ENCODE assay signal across 9 mouse cellular contexts in genomic region chr5:112091867-112092535, GRCm38 (mm10).
DNase-seq lines count a peak whose midpoint lies in the region; ATAC-seq and TF ChIP-seq lines count a peak whose summit lies in the region.
"Had no signal": no experiment of that assay in that cellular context is flagged by ENCODE, and none has a peak within 500 bp of the region (broad histone marks: within the 10 kb centered on the region; RNA-seq: fewer than 3 reads in every experiment).

No protein-coding gene starts in this region.

- no peaks in the 10 kb centered on the region for H3K4me1 ChIP-seq in liver, adult 2 months (ENCODE audit: control insufficient read depth, insufficient read depth, low read length)
- H3K4me1 ChIP-seq in liver, embryonic 11.5 days (replicated peaks; ENCODE audit: control insufficient read depth, insufficient read depth, low read length): no peaks in the 10 kb centered on the region
- H3K4me1 ChIP-seq in heart, postnatal 0 days (ENCODE audit: control insufficient read depth, insufficient read depth): no peaks in the 10 kb centered on the region
- H3K4me1 ChIP-seq: limb, embryonic 13.5 days had no signal

- no peaks in the 10 kb centered on the region for H3K27me3 ChIP-seq in liver, adult 2 months (ENCODE audit: control insufficient read depth, insufficient read depth, low read length)
- H3K27me3 ChIP-seq in liver, embryonic 11.5 days (replicated peaks; ENCODE audit: control insufficient read depth, insufficient read depth, low read length): no peaks in the 10 kb centered on the region
- no peaks in the 10 kb centered on the region for H3K27me3 ChIP-seq in heart, postnatal 0 days (ENCODE audit: control insufficient read depth, insufficient read depth, low read length)

- TF ChIP-seq POLR2A in liver, adult 2 months (IDR thresholded peaks at IDR 0.05; ENCODE audit: extremely low read depth, insufficient read depth, low read length): no peak

- DNase-seq in liver, adult 2 months (ENCODE audit: extremely low read depth, low read depth, low spot score): peak; percentile 4
- no peak for DNase-seq in liver, embryonic 11.5 days (ENCODE audit: low spot score)
- DNase-seq in cerebellum, postnatal 10 days: peak; percentile 91 to 93
- peak; percentile 14 for DNase-seq in heart, postnatal 0 days (ENCODE audit: low spot score)
- peak; percentile 38 to 65 for DNase-seq in left cerebral cortex, postnatal 25 days (ENCODE audit: low spot score in 2 of 2)
- no peak for DNase-seq in liver
- no peak for DNase-seq in embryo, embryonic 10.5 days (ENCODE audit: low spot score)
- DNase-seq in urinary bladder, postnatal 4 days (ENCODE audit: low spot score in 2 of 2): no peak

- ATAC-seq in liver, embryonic 11.5 days (replicated peaks; ENCODE audit: low FRiP score): no peak
- 0 out of 2 replicates have a peak, but pooled peaks have one; percentile 47 for ATAC-seq in heart, postnatal 0 days (ENCODE audit: insufficient read depth, low read depth)

- no peak for TF ChIP-seq EP300 in heart, postnatal 0 days (IDR thresholded peaks at IDR 0.05; ENCODE audit: low read depth)

- intact Hi-C loops in left cerebral cortex, postnatal 25 days (cut with DNase I): no loop called here

- no peak overlapping the region for H3K27ac ChIP-seq in liver, adult 2 months (replicated peaks; ENCODE audit: insufficient read depth, low read depth, low read length)
- H3K27ac ChIP-seq in liver, embryonic 11.5 days (ENCODE audit: low read depth, low read length): no peak overlapping the region
- H3K27ac ChIP-seq in heart, postnatal 0 days (ENCODE audit: low read depth): no peak overlapping the region
- H3K27ac ChIP-seq: limb, embryonic 13.5 days had no signal

- no peaks in the 10 kb centered on the region for H3K79me2 ChIP-seq in liver, adult 2 months (ENCODE audit: control insufficient read depth, insufficient read depth, low read length)

- no peak overlapping the region for H3K9ac ChIP-seq in liver, adult 2 months (ENCODE audit: low read depth, low read length)
- no peak overlapping the region for H3K9ac ChIP-seq in liver, embryonic 11.5 days (ENCODE audit: low read depth, low read length)
- H3K9ac ChIP-seq in heart, postnatal 0 days (replicated peaks; ENCODE audit: low read depth, low read length): no peak overlapping the region
- H3K9ac ChIP-seq: limb, embryonic 13.5 days had no signal

- no peak overlapping the region for H3K4me2 ChIP-seq in liver, embryonic 11.5 days
- no peak overlapping the region for H3K4me2 ChIP-seq in heart, postnatal 0 days (ENCODE audit: low read depth, low read length)
- H3K4me2 ChIP-seq: limb, embryonic 13.5 days had no signal

- 59% methylated on average over 7 of the region's 7 CpGs for WGBS in liver, adult 2 months
- WGBS in liver, embryonic 11.5 days: 71% methylated on average over 6 of the region's 7 CpGs
- WGBS in heart, postnatal 0 days: 64% methylated on average over 6 of the region's 7 CpGs

- TF ChIP-seq CTCF in liver, adult 2 months (IDR thresholded peaks at IDR 0.05; ENCODE audit: low read depth, low read length): no peak
- TF ChIP-seq CTCF in heart, postnatal 0 days (IDR thresholded peaks at IDR 0.05; ENCODE audit: low read depth): no peak

- no peak overlapping the region for H3K4me3 ChIP-seq in liver, adult 2 months (ENCODE audit: insufficient read depth, low read depth, low read length)
- no peak overlapping the region for H3K4me3 ChIP-seq in liver, embryonic 11.5 days (ENCODE audit: low read depth, low read length)
- H3K4me3 ChIP-seq in heart, postnatal 0 days (ENCODE audit: low read depth, low read length): no peak overlapping the region
- H3K4me3 ChIP-seq: limb, embryonic 13.5 days had no signal

- no peaks in the 10 kb centered on the region for H3K9me3 ChIP-seq in liver, embryonic 11.5 days (ENCODE audit: control insufficient read depth, low read length)
- H3K9me3 ChIP-seq in heart, postnatal 0 days (replicated peaks; ENCODE audit: control insufficient read depth, low read length): 0 out of 2 replicates have a peak, but pooled peaks cover 2% of the 10 kb centered on the region
- H3K9me3 ChIP-seq: limb, embryonic 13.5 days had no signal

- H3K36me3 ChIP-seq in liver, adult 2 months (ENCODE audit: control insufficient read depth, insufficient read depth, low read length): no peaks in the 10 kb centered on the region
- H3K36me3 ChIP-seq in liver, embryonic 11.5 days (ENCODE audit: control insufficient read depth, insufficient read depth, low read length): no peaks in the 10 kb centered on the region
- H3K36me3 ChIP-seq in heart, postnatal 0 days (replicated peaks; ENCODE audit: control insufficient read depth, insufficient read depth, low read length): no peaks in the 10 kb centered on the region
- H3K36me3 ChIP-seq: limb, embryonic 13.5 days had no signal

Comparison
In these comparisons a context has a peak if more than half of its experiments do, and no peak if none do; other contexts are left out.
1. DNase-seq: peak in liver, adult 2 months (single experiment), cerebellum, postnatal 10 days (2 of 2), heart, postnatal 0 days (single experiment) and left cerebral cortex, postnatal 25 days (2 of 2); none in liver, embryonic 11.5 days (single experiment), liver (single experiment), embryo, embryonic 10.5 days (single experiment) and urinary bladder, postnatal 4 days (0 of 2).